Mouse (Mus musculus) heart, adult 8-10 months (tissue): Measurements from ENCODE around the gene Pigw. TPM values are rescaled to one million over a fixed set of nuclear protein-coding genes. Genes with fewer than 3 reads are reported as not detected.
A peak's percentile ranks its signal among the peaks of the same experiment; 100 is the strongest.

Experiments
- DNase-seq: peaks from one replicate; pipeline ENCODE4 v3.0.0; 2022; ENCODE audit warnings: low spot score
- total RNA-seq, 4 experiments: library from RNA; stranded (reverse); gene quantifications; 2 replicates each; pipeline ENCODE4 v1.2.4; 2022

Pigw gene
- 1 to 10 TPM; 5.8 to 6.7 (median 6.7) TPM for total RNA-seq

- DNase-seq: peak; percentile 72
These were observed at the start of gene Pigw, which contains the start of gene Myo19 for GRCm38 (mm10) chr11:84879772-84880464. Gene Pigw (minus strand): TSS chr11:84880285. Gene Myo19 (plus strand): TSS chr11:84880148.

DNA sequence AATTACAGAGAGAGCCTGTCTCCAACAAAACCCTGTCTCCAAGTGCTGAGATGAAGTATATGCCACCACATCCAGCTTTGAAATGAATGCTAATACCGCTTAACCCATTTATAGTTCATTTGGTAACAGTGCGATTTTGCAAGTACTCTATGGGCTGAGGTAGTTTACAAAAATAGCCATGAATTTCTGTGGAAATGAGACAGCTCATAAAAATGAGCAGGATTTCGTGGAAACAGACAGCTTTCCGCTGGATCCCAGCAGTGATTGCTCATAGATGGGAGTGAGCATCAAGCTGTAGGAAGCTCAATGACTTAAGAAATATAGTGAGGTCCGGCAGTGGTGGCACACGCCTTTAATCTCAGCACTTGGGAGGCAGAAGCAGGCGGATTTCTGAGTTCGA, 40.9 kb upstream of the Pigw start:
- no peak for DNase-seq

DNA sequence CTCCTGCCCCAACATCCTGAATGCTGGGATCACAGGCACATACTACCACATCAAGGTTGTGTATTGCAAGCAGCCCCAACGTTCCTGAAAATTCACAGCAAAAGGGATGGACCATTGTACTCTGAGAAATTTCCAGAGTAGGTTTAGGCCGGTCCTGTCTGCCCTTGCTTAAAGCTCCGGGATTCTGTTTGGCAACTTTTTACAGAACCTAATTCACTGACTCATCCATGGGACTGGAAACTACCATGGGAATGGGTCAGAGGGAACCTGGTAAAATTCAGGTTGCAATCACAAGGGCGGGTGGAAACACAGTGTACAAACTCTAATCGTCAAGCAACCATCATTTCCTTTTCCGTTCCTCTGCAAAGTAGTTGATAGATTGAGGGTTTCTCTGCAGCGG, 39.9 kb upstream of the Pigw start:
- no peak for DNase-seq

DNA sequence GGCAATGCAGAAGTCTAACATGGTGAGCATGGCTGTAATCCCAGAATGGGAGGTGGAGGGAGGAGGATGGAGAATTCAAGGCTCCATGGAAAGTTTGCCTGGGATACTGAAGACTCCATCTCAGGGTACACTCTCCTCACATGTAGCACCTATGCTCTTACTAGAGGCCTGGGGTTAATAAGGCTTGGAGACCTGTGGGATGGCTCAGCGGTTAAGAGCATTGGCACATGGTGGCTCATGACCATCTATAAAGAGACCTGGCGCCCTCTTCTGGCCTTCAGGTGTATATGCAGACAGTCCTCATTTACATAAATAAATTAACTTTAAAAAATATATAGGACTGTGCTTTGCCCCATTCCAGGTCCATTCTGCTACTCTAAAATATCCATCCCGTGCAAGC, 39.2 kb upstream of the Pigw start:
- no peak for DNase-seq

DNA sequence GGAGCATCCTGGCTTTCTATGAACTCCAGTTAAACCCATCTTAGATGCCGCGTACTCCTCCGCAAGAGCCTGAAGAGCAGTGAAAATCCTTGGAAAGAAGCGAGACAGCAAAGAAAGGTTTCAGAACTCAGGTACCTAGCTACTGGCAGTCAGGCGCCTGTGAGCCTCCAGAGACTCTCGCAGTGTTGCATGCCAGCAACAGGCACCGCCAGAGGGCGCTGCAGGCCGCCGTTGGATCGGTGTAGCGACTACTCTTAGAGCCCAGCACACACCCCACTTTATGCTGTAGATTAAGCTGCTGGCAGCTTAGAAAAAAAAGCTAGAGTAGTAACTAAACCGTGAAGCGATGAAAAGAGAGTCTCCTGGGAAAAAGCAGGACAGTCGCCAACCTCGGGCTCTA, 38.3 kb upstream of the Pigw start:
- DNase-seq: peak; percentile 88

- DNase-seq: no peak
These were observed 36.7 kb upstream of the Pigw start for GRCm38 (mm10) chr11:84916703-84917300.

- DNase-seq: peak; percentile 92
These were observed 36.1 kb upstream of the Pigw start, which contains the start of gene Znhit3 for GRCm38 (mm10) chr11:84916053-84916702. Gene Znhit3 (minus strand): TSS chr11:84916366.

DNA sequence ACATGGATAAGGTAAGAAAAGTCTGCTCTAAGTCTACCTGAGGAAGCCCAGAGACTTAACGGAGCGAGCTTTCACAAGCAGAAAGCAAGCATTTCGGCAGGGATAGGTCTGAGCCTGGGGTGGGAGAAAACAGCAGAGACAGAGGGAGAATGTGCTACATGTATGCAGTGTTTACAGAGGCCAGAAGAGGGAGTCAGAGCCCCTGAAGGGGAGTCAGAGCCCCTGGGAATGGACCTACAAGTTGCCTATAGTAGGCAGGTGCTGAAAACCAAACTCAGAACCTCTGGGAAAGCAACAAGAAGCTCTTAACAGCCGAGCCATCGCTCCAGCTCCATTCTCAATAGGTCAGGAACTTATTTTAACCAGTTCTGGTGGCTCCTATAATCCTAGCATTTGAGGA, 34.6 kb upstream of the Pigw start:
- DNase-seq: no peak

- DNase-seq: no peak
These were observed 30.3 kb upstream of the Pigw start for GRCm38 (mm10) chr11:84910411-84910810.

DNA sequence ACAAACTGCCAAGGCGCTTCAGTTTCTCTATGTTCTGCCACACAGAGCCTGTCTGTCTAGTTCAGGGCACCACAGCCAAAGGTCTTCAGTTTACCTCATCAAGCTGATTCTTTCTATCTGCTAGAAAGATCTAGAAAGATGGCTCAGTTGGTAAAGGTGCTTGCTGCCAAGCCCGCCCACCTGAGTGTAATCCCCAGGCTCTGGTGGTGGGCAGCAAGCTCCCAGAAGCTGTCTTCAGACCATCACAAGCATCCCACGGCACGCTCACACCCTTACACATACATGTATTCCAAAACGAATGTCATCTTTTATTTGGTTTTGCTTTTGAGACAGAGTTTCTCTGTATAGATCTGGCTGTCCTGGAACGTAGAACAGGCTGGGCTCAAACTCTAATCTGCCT, 28.4 kb upstream of the Pigw start:
- no peak for DNase-seq

DNA sequence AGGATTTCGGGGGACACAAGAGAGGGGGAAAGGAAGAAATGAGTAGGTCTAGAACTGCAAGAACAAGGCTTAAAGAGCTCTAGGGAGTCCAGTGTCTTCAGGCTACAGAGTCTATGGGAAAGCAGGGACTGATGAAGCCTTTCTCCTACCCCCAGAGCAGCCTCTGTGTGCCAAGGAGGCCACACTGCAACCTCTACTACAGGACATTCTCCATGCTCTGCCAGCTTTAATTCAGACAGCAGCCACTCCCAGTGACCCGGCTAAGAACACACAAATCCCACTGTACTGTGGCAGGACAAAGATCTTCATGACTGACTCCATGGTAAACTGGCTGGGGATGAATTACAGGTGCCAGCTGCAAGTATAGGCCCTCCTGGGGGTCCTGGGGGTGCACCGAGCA, 27.0 kb upstream of the Pigw start:
- no peak for DNase-seq

GRCm38 (mm10) chr11:84904597-84905144, 24.6 kb upstream of the Pigw start:
- no peak for DNase-seq

DNA sequence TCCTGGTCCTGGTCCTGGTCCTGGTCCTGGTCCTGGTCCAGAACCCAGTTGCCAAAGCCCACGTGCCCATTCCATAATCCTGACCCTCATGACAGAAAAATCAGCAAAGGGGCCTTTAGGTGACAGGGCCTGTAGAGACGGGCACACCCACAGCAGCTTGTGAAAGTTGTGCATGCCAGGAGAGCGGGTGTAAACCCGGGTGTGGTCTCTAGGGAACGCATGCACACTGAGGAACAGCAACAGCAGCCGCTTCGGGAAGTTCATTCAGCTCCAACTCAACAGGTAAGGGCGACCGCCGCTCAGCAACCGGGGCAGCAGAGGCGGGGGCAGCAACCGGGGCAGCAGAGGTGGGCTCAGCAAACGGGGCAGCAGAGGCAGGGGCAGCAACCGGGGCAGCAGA, 13.0 kb upstream of the Pigw start:
- no peak for DNase-seq

- DNase-seq: no peak
These were observed 11.6 kb upstream of the Pigw start for GRCm38 (mm10) chr11:84891705-84892104.

GRCm38 (mm10) chr11:84889492-84889891, 9.4 kb upstream of the Pigw start:
- DNase-seq: no peak

DNA sequence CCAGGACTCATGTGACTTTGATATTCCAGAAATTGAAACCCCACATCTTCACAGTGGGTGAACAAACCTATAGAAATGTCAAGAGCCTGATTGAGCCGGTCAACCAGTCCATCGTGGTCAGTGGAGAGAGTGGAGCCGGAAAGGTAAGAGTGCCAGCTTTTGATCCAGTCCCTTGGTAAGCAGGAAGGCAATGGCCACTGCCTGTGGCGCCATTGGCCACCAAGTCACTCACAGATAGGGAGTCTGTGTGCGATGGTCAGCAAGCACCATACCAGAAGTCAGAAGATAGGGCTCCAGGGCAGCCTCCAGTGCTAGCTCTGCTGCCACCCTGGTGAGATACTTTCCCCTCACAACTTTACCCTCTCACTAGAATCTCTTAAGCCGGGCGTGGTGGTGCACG, 7.9 kb upstream of the Pigw start:
- no peak for DNase-seq

DNA sequence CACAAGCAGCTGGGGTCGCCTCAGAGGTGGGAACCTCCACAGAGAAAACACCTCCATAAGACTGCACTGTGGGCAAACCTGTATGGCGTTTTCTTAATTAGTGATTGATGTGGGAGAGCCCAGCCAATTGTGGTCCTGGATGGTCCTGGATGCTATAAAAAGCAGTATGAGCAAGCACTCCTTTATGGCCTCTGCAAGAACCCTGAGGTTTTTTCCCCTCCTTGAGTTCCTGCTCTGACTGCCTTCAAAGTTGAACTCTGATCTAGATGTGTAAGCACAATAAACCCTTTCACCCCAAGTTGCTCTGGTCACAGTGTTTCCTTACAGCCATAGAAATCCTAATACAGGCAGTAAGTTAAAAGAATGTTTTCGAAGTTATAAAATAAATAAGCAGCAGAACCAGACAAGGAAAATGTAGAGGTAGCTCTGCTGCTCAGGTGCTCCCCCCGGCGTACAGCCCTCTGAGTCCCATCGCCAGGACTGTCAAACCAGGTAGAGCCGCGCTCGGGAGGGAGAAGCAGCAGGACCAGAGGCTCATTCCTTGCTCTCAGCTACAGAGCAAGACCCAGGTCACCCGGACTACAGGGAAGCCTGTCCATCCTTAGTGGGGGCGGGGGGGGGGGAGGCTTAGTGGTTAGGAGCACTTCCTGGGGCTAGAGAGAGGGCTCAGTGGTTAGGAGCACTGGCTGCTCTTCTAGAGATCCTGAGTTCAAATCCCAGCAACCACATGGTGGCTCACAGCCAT, 6.9 kb upstream of the Pigw start:
- DNase-seq: no peak

DNA sequence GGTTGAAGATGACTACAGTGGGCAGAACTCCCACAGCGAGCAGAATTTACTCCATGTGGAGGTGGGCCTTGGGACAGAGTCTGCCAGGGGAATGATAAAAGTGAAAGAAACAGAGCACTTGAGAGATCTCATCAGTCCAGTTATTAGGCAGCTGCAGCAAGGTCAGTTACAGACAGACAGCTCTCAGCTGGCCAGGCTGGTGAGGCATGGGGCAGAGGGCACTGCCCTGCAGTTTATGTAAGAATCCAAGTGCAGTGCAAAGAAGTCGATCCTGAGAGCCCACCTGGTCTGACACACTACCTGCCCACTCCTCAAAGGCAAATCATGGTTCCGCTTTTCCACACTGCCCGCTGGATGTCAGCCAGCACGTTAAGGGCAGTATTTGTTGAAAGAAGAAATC, 6.2 kb upstream of the Pigw start:
- no peak for DNase-seq

GRCm38 (mm10) chr11:84885238-84885637, 5.2 kb upstream of the Pigw start:
- no peak for DNase-seq

GRCm38 (mm10) chr11:84882346-84882745, 2.3 kb upstream of the Pigw start:
- no peak for DNase-seq

DNA sequence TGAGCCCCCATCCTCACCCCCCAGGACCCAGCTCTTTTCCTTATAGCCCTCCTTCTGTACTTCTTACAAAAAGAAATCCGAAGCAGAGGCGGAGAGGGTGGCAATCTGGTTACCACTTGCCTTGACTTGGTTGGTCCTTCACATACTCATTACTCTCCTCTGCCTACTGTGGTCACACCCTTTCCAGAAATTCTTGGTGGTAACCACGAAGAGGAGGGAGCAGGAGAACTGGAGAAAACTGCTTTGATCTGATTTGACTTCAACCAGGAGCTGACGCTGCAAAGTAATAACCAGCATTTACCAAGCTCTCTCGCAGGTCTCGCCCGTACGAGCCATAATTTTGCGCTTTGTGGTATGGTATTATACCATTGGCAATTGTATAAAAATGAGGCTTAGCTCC, 886 bp upstream of the Pigw start:
- no peak for DNase-seq

DNA sequence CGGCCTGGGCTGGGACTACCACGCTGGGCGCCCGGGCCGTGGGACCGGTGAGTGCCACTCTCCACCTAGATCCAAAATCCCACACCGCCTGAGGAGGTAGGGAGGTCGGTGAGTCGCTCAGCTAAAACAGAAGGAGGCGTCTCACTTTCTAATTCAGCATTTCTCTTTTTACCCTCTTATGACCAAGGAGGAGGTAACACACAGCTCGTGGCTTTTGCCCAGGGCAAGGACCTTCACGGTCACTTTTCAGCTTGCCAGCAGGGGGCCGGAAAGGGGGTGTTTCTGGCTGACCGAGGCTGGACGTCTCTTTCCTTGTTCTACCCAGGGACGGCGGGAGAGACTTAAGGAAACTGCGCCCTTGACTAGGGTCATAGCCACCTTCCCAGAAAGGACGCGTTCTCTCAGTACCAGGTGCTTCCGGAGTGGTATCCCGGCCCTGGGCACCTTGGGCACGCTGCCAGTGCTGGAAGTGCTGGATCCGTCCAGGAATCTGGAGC, 428 bp upstream of the Pigw start:
- peak; percentile 45 for DNase-seq
